Mouse (Mus musculus) C2C12 (cell line): ENCODE measurements around the gene Gm20708.

ENCODE experiments used
- CEBPB ChIP-seq: IDR thresholded peaks from one replicate; pipeline ENCODE4 v1.6.1; 2011; ENCODE audit warnings: low read depth, mild to moderate bottlenecking, control low read depth, moderate library complexity
- CTCF ChIP-seq: IDR thresholded peaks from one replicate; pipeline ENCODE4 v1.5.1; 2011; ENCODE audit not compliant: control insufficient read depth, insufficient read depth, insufficient read length
- FOSL1 ChIP-seq: IDR thresholded peaks from one replicate; pipeline ENCODE4 v1.8.0; 2011; ENCODE audit warnings: mild to moderate bottlenecking, low read length; ENCODE audit not compliant: poor library complexity, insufficient read depth, severe bottlenecking
- MAX ChIP-seq: IDR thresholded peaks from one replicate; pipeline ENCODE4 v1.6.1; 2011; ENCODE audit warnings: mild to moderate bottlenecking, control low read depth
- MYOD1 ChIP-seq: IDR thresholded peaks from one replicate; pipeline ENCODE4 v1.6.1; 2011; ENCODE audit warnings: low read depth; ENCODE audit not compliant: control insufficient read depth, insufficient read length
- MYOG ChIP-seq: IDR thresholded peaks from one replicate; pipeline ENCODE4 v1.6.1; 2011; ENCODE audit not compliant: control insufficient read depth, insufficient read length; ENCODE audit errors: extremely low read depth
- USF1 ChIP-seq: IDR thresholded peaks from one replicate; pipeline ENCODE4 v1.6.1; 2011; ENCODE audit warnings: low read depth, mild to moderate bottlenecking, control low read depth, moderate library complexity

GRCm38 (mm10) chr11:117839021-117839420 is 29.6 kb downstream of the Gm20708 start:
- TF ChIP-seq CTCF (no peak), USF1 (no peak), MYOD1 (no peak), MAX (no peak), FOSL1 (no peak), MYOG (no peak), CEBPB (no peak)
